9 mouse cellular contexts compared by ENCODE assay signal in the genomic region with DNA sequence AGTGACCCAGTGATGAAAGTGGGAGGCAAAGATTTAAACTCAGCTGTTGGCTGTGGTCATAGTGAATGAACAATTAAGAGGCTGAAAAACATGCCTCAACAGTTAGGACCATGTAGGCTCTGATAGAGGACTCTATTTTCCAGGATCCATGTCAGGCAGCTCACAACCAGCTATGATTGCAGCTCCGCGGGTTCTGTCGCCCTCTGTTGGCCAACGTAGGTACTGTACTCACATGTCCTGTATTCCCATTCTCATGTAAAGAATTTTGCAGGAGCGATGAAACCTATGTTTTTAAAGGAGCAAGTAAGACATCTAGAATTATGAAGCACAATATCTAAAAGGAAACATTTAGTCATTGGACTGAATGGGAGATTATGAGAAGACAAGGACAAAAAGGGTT.
A peak's percentile ranks its signal among the peaks of the same experiment; 100 is the strongest.
DNase-seq lines count a peak whose midpoint lies in the region; ATAC-seq and TF ChIP-seq lines count a peak whose summit lies in the region.
"Had no signal": no experiment of that assay in that cellular context is flagged by ENCODE, and none has a peak within 500 bp of the region (broad histone marks: within the 10 kb centered on the region; RNA-seq: fewer than 3 reads in every experiment).

No protein-coding gene starts in this region.

- no peaks in the 10 kb centered on the region for H3K36me3 ChIP-seq in forebrain, postnatal 0 days (ENCODE audit: insufficient read depth)
- no peaks in the 10 kb centered on the region for H3K36me3 ChIP-seq in forebrain, embryonic 12.5 days (replicated peaks)
- H3K36me3 ChIP-seq in midbrain, embryonic 14.5 days (ENCODE audit: control insufficient read depth, insufficient read depth, low read length), result no peaks in the 10 kb centered on the region
- H3K36me3 ChIP-seq in midbrain, embryonic 13.5 days, result no peaks in the 10 kb centered on the region
- H3K36me3 ChIP-seq: hindbrain, embryonic 15.5 days had no signal

- ATAC-seq in forebrain, postnatal 0 days, result no peak
- no peak; the same call in 1 of the 2 replicates for ATAC-seq in forebrain, embryonic 12.5 days (ENCODE audit: low FRiP score)
- no peak for ATAC-seq in midbrain, embryonic 14.5 days (ENCODE audit: low FRiP score, low TSS enrichment)
- ATAC-seq in midbrain, embryonic 13.5 days, result no peak

- TF ChIP-seq CTCF in forebrain, postnatal 0 days (IDR thresholded peaks at IDR 0.05; ENCODE audit: low read depth), result peak; percentile 61
- peak; percentile 26; the same call in 1 of the 2 replicates for TF ChIP-seq CTCF in bone marrow, adult 2 months (IDR thresholded peaks at IDR 0.05; ENCODE audit: control insufficient read depth, insufficient read depth, low read length)

- H3K4me1 ChIP-seq in forebrain, postnatal 0 days (ENCODE audit: insufficient read depth), result no peaks in the 10 kb centered on the region
- no peaks in the 10 kb centered on the region for H3K4me1 ChIP-seq in forebrain, embryonic 12.5 days
- no peaks in the 10 kb centered on the region for H3K4me1 ChIP-seq in midbrain, embryonic 14.5 days (ENCODE audit: control insufficient read depth, insufficient read depth, low read length)
- no peaks in the 10 kb centered on the region for H3K4me1 ChIP-seq in midbrain, embryonic 13.5 days (replicated peaks)
- no peaks in the 10 kb centered on the region for H3K4me1 ChIP-seq in bone marrow, adult 2 months (ENCODE audit: control insufficient read depth, insufficient read depth, low read length)
- H3K4me1 ChIP-seq: hindbrain, embryonic 15.5 days had no signal

- WGBS in forebrain, postnatal 0 days, result 15% methylated on average over 5 of the region's 5 CpGs
- 16% methylated on average over 5 of the region's 5 CpGs for WGBS in forebrain, embryonic 12.5 days
- WGBS in midbrain, embryonic 14.5 days, result 17% methylated on average over 5 of the region's 5 CpGs
- 20% methylated on average over 5 of the region's 5 CpGs for WGBS in midbrain, embryonic 13.5 days
- 14% methylated on average over 5 of the region's 5 CpGs for WGBS in bone marrow, adult 2 months

- H3K4me3 ChIP-seq in forebrain, postnatal 0 days (ENCODE audit: low read depth, low read length), result no peak overlapping the region
- H3K4me3 ChIP-seq in forebrain, embryonic 12.5 days (replicated peaks), result no peak overlapping the region
- no peak overlapping the region for H3K4me3 ChIP-seq in midbrain, embryonic 14.5 days (replicated peaks; ENCODE audit: low read depth, low read length)
- no peak overlapping the region for H3K4me3 ChIP-seq in midbrain, embryonic 13.5 days (replicated peaks)
- H3K4me3 ChIP-seq in bone marrow, adult 2 months (replicated peaks; ENCODE audit: control insufficient read depth, low read depth, low read length), result no peak overlapping the region
- H3K4me3 ChIP-seq: hindbrain, embryonic 15.5 days had no signal

- no peaks in the 10 kb centered on the region for H3K27me3 ChIP-seq in forebrain, postnatal 0 days (ENCODE audit: insufficient read depth, low read length)
- no peaks in the 10 kb centered on the region for H3K27me3 ChIP-seq in forebrain, embryonic 12.5 days
- H3K27me3 ChIP-seq in midbrain, embryonic 14.5 days (ENCODE audit: control insufficient read depth, insufficient read depth, low read length), result no peaks in the 10 kb centered on the region
- H3K27me3 ChIP-seq in midbrain, embryonic 13.5 days, result no peaks in the 10 kb centered on the region
- H3K27me3 ChIP-seq: hindbrain, embryonic 15.5 days had no signal

- H3K9me3 ChIP-seq in forebrain, postnatal 0 days (ENCODE audit: low read length), result no peaks in the 10 kb centered on the region
- no peaks in the 10 kb centered on the region for H3K9me3 ChIP-seq in forebrain, embryonic 12.5 days
- no peaks in the 10 kb centered on the region for H3K9me3 ChIP-seq in midbrain, embryonic 14.5 days (ENCODE audit: control insufficient read depth, low read length)
- no peaks in the 10 kb centered on the region for H3K9me3 ChIP-seq in midbrain, embryonic 13.5 days
- H3K9me3 ChIP-seq: hindbrain, embryonic 15.5 days had no signal

- no peak overlapping the region for H3K9ac ChIP-seq in forebrain, postnatal 0 days
- no peak overlapping the region for H3K9ac ChIP-seq in forebrain, embryonic 12.5 days
- H3K9ac ChIP-seq in midbrain, embryonic 14.5 days (replicated peaks; ENCODE audit: low read length), result no peak overlapping the region
- no peak overlapping the region for H3K9ac ChIP-seq in midbrain, embryonic 13.5 days (replicated peaks)
- H3K9ac ChIP-seq: hindbrain, embryonic 15.5 days had no signal

- H3K27ac ChIP-seq in forebrain, postnatal 0 days (ENCODE audit: low read depth, low read length), result no peak overlapping the region
- H3K27ac ChIP-seq in forebrain, embryonic 12.5 days, result no peak overlapping the region
- H3K27ac ChIP-seq in midbrain, embryonic 14.5 days (replicated peaks; ENCODE audit: low read depth, low read length), result no peak overlapping the region
- no peak overlapping the region for H3K27ac ChIP-seq in midbrain, embryonic 13.5 days
- H3K27ac ChIP-seq in bone marrow, adult 2 months (ENCODE audit: control insufficient read depth, insufficient read depth, low read depth, low read length, poor library complexity), result no peak overlapping the region
- H3K27ac ChIP-seq: hindbrain, embryonic 15.5 days had no signal

- peak; percentile 24 for DNase-seq in forebrain, postnatal 0 days
- peak; percentile 36 for DNase-seq in midbrain, embryonic 14.5 days
- peak; percentile 14 for DNase-seq in gastrocnemius, postnatal 14 days
- peak; percentile 32 for DNase-seq in lung, postnatal 14 days
- DNase-seq in urinary bladder, postnatal 25 days (ENCODE audit: low spot score), result peak; percentile 32

- H3K4me2 ChIP-seq in forebrain, postnatal 0 days (ENCODE audit: low read depth), result no peak overlapping the region
- H3K4me2 ChIP-seq in forebrain, embryonic 12.5 days, result no peak overlapping the region
- no peak overlapping the region for H3K4me2 ChIP-seq in midbrain, embryonic 14.5 days (ENCODE audit: low read length)
- no peak overlapping the region for H3K4me2 ChIP-seq in midbrain, embryonic 13.5 days (replicated peaks)
- H3K4me2 ChIP-seq: hindbrain, embryonic 15.5 days had no signal

- no peak for TF ChIP-seq POLR2A in bone marrow, adult 2 months (IDR thresholded peaks at IDR 0.05; ENCODE audit: borderline replicate concordance, control insufficient read depth, low read depth, low read length)

- intact Hi-C loops in gastrocnemius, postnatal 14 days (cut with DNase I; ENCODE audit: low total_unique reads), result no loop called here
